Mouse (Mus musculus) hindbrain, embryonic 13.5 days (tissue): ENCODE measurements around the gene Pbld1. TPM values are rescaled to one million over a fixed set of nuclear protein-coding genes. Genes with fewer than 3 reads are reported as not detected.

Experiments
- ATAC-seq: fragments of 200-750 bp; cut with Nextera tagmentation; 2 replicates; pipeline ENCODE4 v1.8.0; 2017; ENCODE audit warnings: moderate TSS enrichment; ENCODE audit not compliant: low FRiP score
- H3K27ac ChIP-seq: fragments of 300-500 bp; sonication (generic); 2 replicates; pipeline ENCODE4 v1.5.1; 2015; ENCODE audit warnings: inconsistent platforms, mild to moderate bottlenecking, moderate library complexity
- H3K27me3 ChIP-seq: fragments of 300-500 bp; sonication (generic); 2 replicates; pipeline ENCODE4 v1.6.1; 2015; ENCODE audit warnings: mild to moderate bottlenecking, inconsistent platforms
- H3K36me3 ChIP-seq: fragments of 300-500 bp; sonication (generic); 2 replicates; pipeline ENCODE4 v1.6.1; 2015; ENCODE audit warnings: mild to moderate bottlenecking, inconsistent platforms
- H3K4me1 ChIP-seq: fragments of 300-500 bp; sonication (generic); replicated peaks from 2 replicates; pipeline ENCODE4 v1.6.1; 2015; ENCODE audit warnings: inconsistent platforms
- H3K4me2 ChIP-seq: fragments of 300-500 bp; sonication (generic); 2 replicates; pipeline ENCODE4 v1.6.1; 2015; ENCODE audit warnings: inconsistent platforms, mild to moderate bottlenecking, moderate library complexity
- H3K4me3 ChIP-seq: fragments of 300-500 bp; sonication (generic); 2 replicates; pipeline ENCODE4 v1.5.1; 2015; ENCODE audit warnings: mild to moderate bottlenecking, inconsistent platforms
- H3K9ac ChIP-seq: fragments of 300-500 bp; sonication (generic); 2 replicates; pipeline ENCODE4 v1.6.1; 2015; ENCODE audit warnings: mild to moderate bottlenecking, inconsistent platforms
- H3K9me3 ChIP-seq: fragments of 300-500 bp; sonication (generic); 2 replicates; pipeline ENCODE4 v1.6.1; 2016; ENCODE audit warnings: inconsistent platforms
- WGBS: fragments of 180-500 bp; shearing (Covaris S2); methylation state at CpG from one replicate; pipeline ENCODE4 v1.1.7; 2015; 5-methylcytosine and 5-hydroxymethylcytosine counted together
- polyA plus RNA-seq: library from polyadenylated mRNA; unstranded; fragments of >200 nt; fragmentation: Nextera tagmentation; extraction: Ambion mirVana; gene quantifications from 2 replicates; pipeline ENCODE4 v1.2.1, GENCODE M21; 2015

The Pbld1 gene
- polyA plus RNA-seq, 1 experiment from 2014 or later: 1.6 TPM

- no peak overlapping the region for H3K4me2 ChIP-seq
- H3K27me3 ChIP-seq: no peaks in the 10 kb centered on the region
- no peak overlapping the region for H3K4me3 ChIP-seq
- no peak overlapping the region for H3K9ac ChIP-seq
- H3K9me3 ChIP-seq: no peaks in the 10 kb centered on the region
- H3K27ac ChIP-seq: no peak overlapping the region
- 51% methylated on average over 5 of the region's 5 CpGs for WGBS
- H3K4me1 ChIP-seq: no peaks in the 10 kb centered on the region
- ATAC-seq: peak; percentile 28; the same call in 1 of the 2 replicates
- no peaks in the 10 kb centered on the region; the same call in 1 of the 2 replicates for H3K36me3 ChIP-seq
Observed at GRCm38 (mm10) chr10:63113027-63113604, 53.2 kb downstream of the Pbld1 start.

DNA sequence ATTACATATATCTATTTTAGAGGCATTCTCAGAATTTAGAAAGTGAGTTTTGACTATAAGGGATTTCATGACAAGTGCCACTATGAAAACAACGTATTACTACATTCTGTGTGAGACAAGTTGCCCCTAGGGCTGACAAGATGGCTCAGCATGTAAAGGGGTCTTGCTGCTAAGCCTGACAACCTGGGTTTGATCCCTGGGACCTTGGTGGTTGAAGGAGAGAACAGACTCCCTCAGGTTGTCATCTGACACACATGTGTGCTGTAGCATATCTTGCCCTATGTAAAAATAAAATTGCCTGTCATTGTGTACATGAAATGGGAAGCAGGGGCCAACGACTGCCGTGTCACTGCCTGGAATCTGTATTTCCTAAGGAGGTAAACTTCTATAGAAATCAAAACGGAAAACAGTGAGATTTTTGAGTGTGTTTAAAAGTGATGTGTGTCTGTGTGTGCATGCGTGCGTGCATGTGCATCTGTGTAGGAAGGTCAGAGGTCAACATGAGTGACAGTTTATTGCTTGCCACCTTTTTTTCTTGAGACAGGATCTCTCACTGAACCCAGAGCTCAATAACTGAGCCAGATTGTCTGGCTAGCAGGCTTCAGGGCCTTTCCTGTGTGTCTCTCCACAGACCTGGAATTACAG lies 53.9 kb downstream of the Pbld1 start:
- H3K27me3 ChIP-seq: no peaks in the 10 kb centered on the region
- WGBS: 89% methylated on average over 6 of the region's 6 CpGs
- H3K4me3 ChIP-seq: no peak overlapping the region
- no peak overlapping the region for H3K27ac ChIP-seq
- no peaks in the 10 kb centered on the region for H3K9me3 ChIP-seq
- H3K4me1 ChIP-seq: no peaks in the 10 kb centered on the region
- no peak overlapping the region for H3K4me2 ChIP-seq
- no peak overlapping the region for H3K9ac ChIP-seq
- no peaks in the 10 kb centered on the region; the same call in 1 of the 2 replicates for H3K36me3 ChIP-seq
- ATAC-seq: no peak

GRCm38 (mm10) chr10:63115881-63116280 lies 55.9 kb downstream of the Pbld1 start:
- Histone ChIP-seq H3K4me2 (no peak overlapping the region), H3K4me3 (no peak overlapping the region), H3K9me3 (no peaks in the 10 kb centered on the region), H3K27me3 (no peaks in the 10 kb centered on the region), H3K9ac (no peak overlapping the region), H3K4me1 (no peaks in the 10 kb centered on the region), H3K36me3 (no peaks in the 10 kb centered on the region; the same call in 1 of the 2 replicates), H3K27ac (no peak overlapping the region)
- ATAC-seq: no peak
- WGBS: 87% methylated on average over 15 of the region's 15 CpGs

DNA sequence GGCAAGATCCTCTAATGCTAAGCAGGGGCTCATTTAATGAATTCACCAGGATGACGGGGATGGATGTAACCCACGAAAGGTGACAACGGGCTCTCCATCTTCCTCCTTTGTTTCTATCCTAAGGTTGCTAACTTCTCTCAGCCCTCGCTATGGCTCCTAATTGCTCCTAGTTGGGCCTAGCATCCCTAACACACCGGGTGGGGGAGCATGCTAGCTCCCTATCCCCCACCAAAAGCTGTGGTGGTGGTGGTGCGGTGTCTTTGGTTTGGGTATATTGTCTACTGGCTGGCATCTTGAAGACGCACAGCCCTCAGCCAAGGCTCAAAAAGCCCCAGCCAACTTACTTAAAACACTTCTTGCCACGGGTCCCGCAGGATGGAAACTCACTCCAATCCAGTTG lies 56.4 kb downstream of the Pbld1 start:
- no peaks in the 10 kb centered on the region; the same call in 1 of the 2 replicates for H3K36me3 ChIP-seq
- no peak overlapping the region for H3K9ac ChIP-seq
- no peak for ATAC-seq
- 94% methylated on average over 9 of the region's 9 CpGs for WGBS
- no peaks in the 10 kb centered on the region for H3K9me3 ChIP-seq
- no peaks in the 10 kb centered on the region for H3K4me1 ChIP-seq
- H3K27me3 ChIP-seq: no peaks in the 10 kb centered on the region
- no peak overlapping the region for H3K4me3 ChIP-seq
- H3K27ac ChIP-seq: no peak overlapping the region
- H3K4me2 ChIP-seq: no peak overlapping the region

DNA sequence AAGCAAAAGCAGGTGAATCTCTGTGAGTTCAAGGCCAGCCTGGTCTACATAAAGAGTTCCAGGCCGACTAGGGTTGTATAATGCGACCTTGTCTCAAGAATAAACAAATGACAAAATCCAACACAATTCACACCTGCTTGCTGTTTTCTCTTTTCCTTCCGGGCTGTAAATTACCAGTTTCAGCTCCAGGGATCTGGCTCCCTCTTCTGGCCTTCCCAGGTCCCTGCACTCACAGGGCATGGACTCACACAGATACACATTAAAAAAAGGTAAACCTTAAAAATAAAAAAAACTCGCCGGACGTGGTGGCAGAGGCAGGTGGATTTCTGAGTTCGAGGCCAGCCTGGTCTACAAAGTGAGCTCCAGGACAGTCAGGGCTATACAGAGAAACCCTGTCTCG lies 57.6 kb downstream of the Pbld1 start:
- no peaks in the 10 kb centered on the region for H3K4me1 ChIP-seq

GRCm38 (mm10) chr10:63119916-63120315 lies 60.0 kb downstream of the Pbld1 start:
- Histone ChIP-seq H3K4me2 (no peak overlapping the region), H3K9me3 (no peaks in the 10 kb centered on the region), H3K9ac (no peak overlapping the region), H3K4me3 (no peak overlapping the region), H3K27me3 (no peaks in the 10 kb centered on the region), H3K27ac (no peak overlapping the region), H3K36me3 (no peaks in the 10 kb centered on the region; the same call in 1 of the 2 replicates), H3K4me1 (no peaks in the 10 kb centered on the region)
- ATAC-seq: no peak
- WGBS: 84% methylated on average over 14 of the region's 14 CpGs

More for the DNA sequence above, 57.6 kb downstream of the Pbld1 start:
- Histone ChIP-seq H3K27me3 (no peaks in the 10 kb centered on the region), H3K9ac (no peak overlapping the region), H3K27ac (no peak overlapping the region), H3K36me3 (no peaks in the 10 kb centered on the region; the same call in 1 of the 2 replicates), H3K4me2 (no peak overlapping the region), H3K4me3 (no peak overlapping the region), H3K9me3 (no peaks in the 10 kb centered on the region)
- no peak for ATAC-seq
- WGBS: 91% methylated on average over 8 of the region's 8 CpGs

DNA sequence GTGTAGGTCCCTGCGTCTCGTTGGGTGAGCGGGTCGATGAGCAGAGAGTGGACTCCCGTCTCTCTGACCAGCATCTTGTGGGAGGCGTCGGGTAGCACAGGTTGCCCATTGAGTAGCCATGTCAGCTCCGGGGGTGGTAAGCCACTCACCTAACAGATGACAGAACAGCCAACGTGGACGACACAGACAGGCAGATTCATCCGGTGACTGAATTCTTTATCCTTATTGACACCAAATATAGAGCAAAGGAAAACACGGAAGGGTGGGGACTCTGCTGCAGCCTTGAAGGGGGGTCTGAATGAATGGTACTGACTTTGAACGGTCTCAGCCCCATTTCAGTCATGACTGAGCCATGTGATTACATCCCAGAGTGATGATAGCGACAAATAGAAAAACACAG lies 62.0 kb downstream of the Pbld1 start:
- no peak overlapping the region for H3K27ac ChIP-seq
- no peak overlapping the region for H3K4me2 ChIP-seq
- no peak for ATAC-seq
- no peaks in the 10 kb centered on the region for H3K36me3 ChIP-seq
- no peak overlapping the region for H3K4me3 ChIP-seq
- no peak overlapping the region for H3K9ac ChIP-seq
- no peaks in the 10 kb centered on the region for H3K9me3 ChIP-seq
- WGBS: 87% methylated on average over 14 of the region's 14 CpGs
- no peaks in the 10 kb centered on the region for H3K4me1 ChIP-seq
- H3K27me3 ChIP-seq: no peaks in the 10 kb centered on the region

GRCm38 (mm10) chr10:63122516-63122915 lies 62.6 kb downstream of the Pbld1 start:
- Histone ChIP-seq H3K4me2 (no peak overlapping the region), H3K4me1 (no peaks in the 10 kb centered on the region), H3K4me3 (no peak overlapping the region), H3K9ac (no peak overlapping the region), H3K36me3 (no peaks in the 10 kb centered on the region), H3K27ac (no peak overlapping the region), H3K27me3 (no peaks in the 10 kb centered on the region), H3K9me3 (no peaks in the 10 kb centered on the region)
- 0 out of 2 replicates have a peak, but pooled peaks have one; percentile 66 for ATAC-seq
- WGBS: 34% methylated on average over 8 of the region's 8 CpGs

- H3K4me2 ChIP-seq: no peak overlapping the region
- H3K36me3 ChIP-seq: no peaks in the 10 kb centered on the region
- no peaks in the 10 kb centered on the region for H3K9me3 ChIP-seq
- no peak overlapping the region for H3K27ac ChIP-seq
- no peaks in the 10 kb centered on the region for H3K4me1 ChIP-seq
- no peaks in the 10 kb centered on the region for H3K27me3 ChIP-seq
- 86% methylated on average over 8 of the region's 8 CpGs for WGBS
- H3K4me3 ChIP-seq: no peak overlapping the region
- no peak for ATAC-seq
- no peak overlapping the region for H3K9ac ChIP-seq
Observed at GRCm38 (mm10) chr10:63123141-63123540, 63.2 kb downstream of the Pbld1 start.

GRCm38 (mm10) chr10:63124016-63124415 lies 64.1 kb downstream of the Pbld1 start:
- no peak overlapping the region for H3K4me2 ChIP-seq
- no peaks in the 10 kb centered on the region for H3K4me1 ChIP-seq
- no peak overlapping the region for H3K9ac ChIP-seq
- H3K4me3 ChIP-seq: no peak overlapping the region
- WGBS: 90% methylated on average over 10 of the region's 10 CpGs
- no peak overlapping the region for H3K27ac ChIP-seq
- ATAC-seq: no peak
- no peaks in the 10 kb centered on the region for H3K36me3 ChIP-seq
- no peaks in the 10 kb centered on the region for H3K27me3 ChIP-seq
- H3K9me3 ChIP-seq: no peaks in the 10 kb centered on the region

DNA sequence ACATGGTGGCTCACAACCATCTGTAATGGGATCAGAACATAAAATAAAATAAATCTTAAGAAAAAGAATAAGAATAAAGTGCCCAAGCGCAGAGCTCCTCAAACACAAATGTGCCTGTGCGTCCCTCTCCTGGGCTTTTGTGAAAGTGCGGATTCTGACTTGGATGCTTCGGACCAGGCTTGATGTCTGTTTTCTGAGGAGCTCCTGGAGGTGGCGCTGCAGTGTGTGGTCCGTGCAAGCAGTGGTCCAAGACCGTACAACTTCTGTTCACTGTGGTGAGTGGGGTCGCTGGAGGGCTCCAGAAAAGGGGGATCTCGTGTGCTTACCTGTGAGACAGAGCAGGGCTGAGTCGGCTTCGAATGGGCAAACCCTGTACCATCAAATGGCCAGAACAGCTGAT lies 65.4 kb downstream of the Pbld1 start:
- 35% methylated on average over 11 of the region's 11 CpGs for WGBS
- Histone ChIP-seq H3K36me3 (no peaks in the 10 kb centered on the region), H3K9ac (no peak overlapping the region), H3K9me3 (no peaks in the 10 kb centered on the region), H3K4me1 (no peaks in the 10 kb centered on the region), H3K4me3 (no peak overlapping the region), H3K27ac (no peak overlapping the region), H3K4me2 (no peak overlapping the region), H3K27me3 (no peaks in the 10 kb centered on the region)
- no peak for ATAC-seq

- no peak overlapping the region for H3K9ac ChIP-seq
- WGBS: 85% methylated on average over 4 of the region's 4 CpGs
- H3K4me1 ChIP-seq: no peaks in the 10 kb centered on the region
- H3K9me3 ChIP-seq: no peaks in the 10 kb centered on the region
- H3K4me3 ChIP-seq: no peak overlapping the region
- H3K27ac ChIP-seq: no peak overlapping the region
- no peaks in the 10 kb centered on the region for H3K36me3 ChIP-seq
- no peak for ATAC-seq
- no peaks in the 10 kb centered on the region for H3K27me3 ChIP-seq
- H3K4me2 ChIP-seq: no peak overlapping the region
Observed at GRCm38 (mm10) chr10:63126116-63126515, 66.2 kb downstream of the Pbld1 start.

- H3K27ac ChIP-seq: no peak overlapping the region
- H3K4me3 ChIP-seq: no peak overlapping the region
- H3K36me3 ChIP-seq: no peaks in the 10 kb centered on the region
- H3K27me3 ChIP-seq: no peaks in the 10 kb centered on the region
- no peak overlapping the region for H3K9ac ChIP-seq
- no peaks in the 10 kb centered on the region for H3K4me1 ChIP-seq
- H3K4me2 ChIP-seq: no peak overlapping the region
- 95% methylated on average over 6 of the region's 6 CpGs for WGBS
- ATAC-seq: no peak
- no peaks in the 10 kb centered on the region for H3K9me3 ChIP-seq
Observed at GRCm38 (mm10) chr10:63127156-63127555, 67.2 kb downstream of the Pbld1 start.
